Mouse (Mus musculus): ENCODE data around the gene Olfr384.
"Not testable (repeated sequence)": the region's sequence is repeated elsewhere in the genome, so short reads cannot be mapped to it uniquely, and the experiment has no call there.

The Olfr384 gene

GRCm38 (mm10) chr11:73598294-73598693, at the start of gene Olfr384:
TSS of gene Olfr384 (plus strand) at chr11:73598594.
- DNase-seq (ENCODE audit: low read depth), result no peak

DNA sequence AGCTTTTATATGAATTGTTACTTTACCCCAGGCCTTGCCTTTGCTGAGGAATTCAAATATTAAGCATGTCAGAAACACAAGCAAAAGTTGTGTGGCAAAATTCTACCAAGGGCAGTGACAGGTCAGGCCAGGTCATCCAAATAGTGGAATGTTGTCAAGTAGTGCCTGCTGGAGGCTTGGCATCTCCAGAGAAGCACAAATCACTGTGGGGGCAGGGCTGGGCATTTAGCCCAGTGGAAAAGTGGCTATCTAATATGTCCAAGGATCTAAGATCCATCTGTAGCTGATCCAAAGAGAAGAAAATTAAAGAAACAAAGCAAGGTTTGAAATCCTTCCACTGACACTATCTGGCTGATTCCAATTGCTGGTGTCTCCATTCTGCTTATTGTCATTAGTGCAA, 18.5 kb upstream of the Olfr384 start:
- no peak for DNase-seq (ENCODE audit: low read depth)

DNA sequence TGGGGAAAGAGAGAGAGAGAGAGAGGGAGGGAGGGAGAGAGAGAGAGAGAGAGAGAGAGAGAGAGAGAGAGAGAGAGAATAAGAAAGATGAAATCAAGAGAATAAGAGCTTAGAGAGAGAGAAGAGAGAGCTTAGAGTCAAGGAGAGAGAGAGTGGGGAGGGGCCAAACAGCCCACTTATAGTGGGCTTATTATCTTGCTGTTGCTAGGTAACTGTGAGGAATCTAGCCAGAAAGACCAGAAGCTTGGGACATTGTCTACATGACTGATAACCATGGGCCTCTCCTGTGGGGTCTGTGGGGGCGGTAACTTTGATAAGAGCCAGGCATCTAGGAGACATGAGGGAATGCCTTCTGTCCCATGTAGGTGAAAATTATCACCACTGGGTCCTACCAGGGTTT, 15.2 kb upstream of the Olfr384 start:
- not testable (repeated sequence) for DNase-seq (ENCODE audit: low read depth)

DNA sequence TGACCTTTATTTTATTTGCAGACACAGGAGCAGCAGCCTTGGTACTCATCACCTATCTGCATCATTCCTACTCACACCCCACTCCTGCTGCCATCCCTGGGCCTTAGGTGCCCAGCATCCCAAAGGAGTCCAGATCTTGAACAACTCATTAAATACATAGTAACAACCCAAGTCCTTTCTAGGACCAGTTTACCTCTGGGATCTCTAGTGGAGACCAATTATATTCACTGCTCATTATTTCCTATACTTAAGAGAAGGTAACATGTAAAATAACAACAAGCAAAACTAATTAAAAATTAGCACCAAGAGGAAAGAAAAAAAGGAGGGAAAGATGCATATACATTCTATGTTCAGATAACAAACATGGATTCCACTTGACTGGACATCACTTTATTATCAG, 5.5 kb upstream of the Olfr384 start, which contains the start of gene Olfr385:
TSS of gene Olfr385 (minus strand) at position 101 of the 400 bp plus-strand sequence.
- no peak for DNase-seq (ENCODE audit: low read depth)

All from 416B (cell line).